Mouse (Mus musculus) heart, embryonic 13.5 days (tissue): ENCODE data around the gene Epb41l5. TPM values are rescaled to one million over a fixed set of nuclear protein-coding genes. Genes with fewer than 3 reads are reported as not detected.

Source experiments
- ATAC-seq: fragments of 200-750 bp; cut with Nextera tagmentation; 2 replicates; pipeline ENCODE4 v1.8.0; 2017; ENCODE audit warnings: moderate TSS enrichment; ENCODE audit not compliant: insufficient number of reproducible peaks, low FRiP score, low TSS enrichment; ENCODE audit errors: extremely low read depth
- H3K27ac ChIP-seq: fragments of 300-500 bp; sonication (generic); replicated peaks from 2 replicates; pipeline ENCODE4 v1.5.1; 2015; ENCODE audit warnings: moderate library complexity, mild to moderate bottlenecking, inconsistent platforms
- H3K27me3 ChIP-seq: fragments of 300-500 bp; sonication (generic); replicated peaks from 2 replicates; pipeline ENCODE4 v1.6.1; 2015; ENCODE audit warnings: mild to moderate bottlenecking, inconsistent platforms
- H3K36me3 ChIP-seq: fragments of 300-500 bp; sonication (generic); 2 replicates; pipeline ENCODE4 v1.6.1; 2015; ENCODE audit warnings: mild to moderate bottlenecking, inconsistent platforms
- H3K4me1 ChIP-seq: fragments of 300-500 bp; sonication (generic); 2 replicates; pipeline ENCODE4 v1.6.1; 2015; ENCODE audit warnings: inconsistent platforms
- H3K4me2 ChIP-seq: fragments of 300-500 bp; sonication (generic); 2 replicates; pipeline ENCODE4 v1.6.1; 2015; ENCODE audit warnings: inconsistent platforms, mild to moderate bottlenecking, moderate library complexity
- H3K4me3 ChIP-seq: fragments of 300-500 bp; sonication (generic); 2 replicates; pipeline ENCODE4 v1.5.1; 2015; ENCODE audit warnings: moderate library complexity, mild to moderate bottlenecking, inconsistent platforms
- H3K9ac ChIP-seq: fragments of 300-500 bp; sonication (generic); 2 replicates; pipeline ENCODE4 v1.6.1; 2015; ENCODE audit warnings: inconsistent platforms, mild to moderate bottlenecking, moderate library complexity
- H3K9me3 ChIP-seq: fragments of 300-500 bp; sonication (generic); 2 replicates; pipeline ENCODE4 v1.6.1; 2016; ENCODE audit warnings: inconsistent platforms
- WGBS: fragments of 180-500 bp; shearing (Covaris S2); methylation state at CpG from one replicate; pipeline ENCODE4 v1.1.7; 2015; ENCODE audit warnings: mixed read lengths; 5-methylcytosine and 5-hydroxymethylcytosine counted together
- polyA plus RNA-seq: library from polyadenylated mRNA; unstranded; fragments of >200 nt; fragmentation: Nextera tagmentation; extraction: Ambion mirVana; gene quantifications from 2 replicates; pipeline ENCODE4 v1.2.1, GENCODE M21; 2015

Epb41l5 gene
- polyA plus RNA-seq, 1 experiment from 2014 or later, result 14.7 TPM

- Histone ChIP-seq H3K9me3 (no peaks in the 10 kb centered on the region), H3K4me3 (no peak overlapping the region), H3K9ac (no peak overlapping the region), H3K4me2 (no peak overlapping the region), H3K27ac (no peak overlapping the region), H3K27me3 (no peaks in the 10 kb centered on the region), H3K36me3 (peaks cover 5% of the 10 kb centered on the region; the same call in 1 of the 2 replicates), H3K4me1 (peaks cover 25% of the 10 kb centered on the region)
- no peak for ATAC-seq
These were observed 7.5 kb downstream of the Epb41l5 start for GRCm38 (mm10) chr1:119641090-119641812.

DNA sequence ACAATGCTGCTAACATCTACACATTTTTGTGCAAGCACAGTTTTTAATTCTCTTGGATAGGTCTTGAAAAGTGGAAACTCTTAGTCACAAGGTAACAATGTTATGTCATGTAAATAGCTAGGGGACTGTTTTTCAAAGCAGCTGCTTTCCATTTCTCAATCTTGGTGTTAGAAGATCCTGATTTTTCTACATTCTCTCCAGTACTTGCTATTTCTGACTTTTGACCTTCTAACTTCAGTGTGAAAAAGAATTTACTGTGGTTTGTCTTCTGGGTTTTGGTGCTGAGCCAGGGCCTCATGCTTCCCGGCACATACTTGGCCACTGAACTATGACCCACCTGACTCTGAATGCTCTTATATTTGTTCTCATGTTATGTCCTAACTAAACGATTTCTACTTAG, 8.8 kb downstream of the Epb41l5 start:
- no peaks in the 10 kb centered on the region for H3K27me3 ChIP-seq
- 69% methylated on average over 2 of the region's 2 CpGs for WGBS
- no peak for ATAC-seq
- no peaks in the 10 kb centered on the region for H3K9me3 ChIP-seq
- no peak overlapping the region for H3K4me3 ChIP-seq
- H3K4me1 ChIP-seq, result peaks cover 24% of the 10 kb centered on the region
- peaks cover 5% of the 10 kb centered on the region; the same call in 1 of the 2 replicates for H3K36me3 ChIP-seq
- H3K4me2 ChIP-seq, result no peak overlapping the region
- H3K9ac ChIP-seq, result no peak overlapping the region
- H3K27ac ChIP-seq, result no peak overlapping the region

GRCm38 (mm10) chr1:119637188-119638023, 11.4 kb downstream of the Epb41l5 start:
- Histone ChIP-seq H3K27ac (no peak overlapping the region), H3K9ac (no peak overlapping the region), H3K4me2 (no peak overlapping the region), H3K4me1 (peaks cover 17% of the 10 kb centered on the region), H3K36me3 (peaks cover 15% of the 10 kb centered on the region), H3K4me3 (no peak overlapping the region), H3K9me3 (no peaks in the 10 kb centered on the region), H3K27me3 (no peaks in the 10 kb centered on the region)
- 84% methylated on average over 6 of the region's 6 CpGs for WGBS
- no peak for ATAC-seq

GRCm38 (mm10) chr1:119634746-119635145, 14.1 kb downstream of the Epb41l5 start:
- Histone ChIP-seq H3K36me3 (peaks cover 20% of the 10 kb centered on the region), H3K4me1 (peaks cover 8% of the 10 kb centered on the region; the same call in 1 of the 2 replicates), H3K9ac (no peak overlapping the region), H3K27me3 (no peaks in the 10 kb centered on the region), H3K4me2 (no peak overlapping the region), H3K4me3 (no peak overlapping the region), H3K9me3 (no peaks in the 10 kb centered on the region), H3K27ac (no peak overlapping the region)
- WGBS, result 57% methylated on average over 3 of the region's 3 CpGs
- no peak for ATAC-seq

DNA sequence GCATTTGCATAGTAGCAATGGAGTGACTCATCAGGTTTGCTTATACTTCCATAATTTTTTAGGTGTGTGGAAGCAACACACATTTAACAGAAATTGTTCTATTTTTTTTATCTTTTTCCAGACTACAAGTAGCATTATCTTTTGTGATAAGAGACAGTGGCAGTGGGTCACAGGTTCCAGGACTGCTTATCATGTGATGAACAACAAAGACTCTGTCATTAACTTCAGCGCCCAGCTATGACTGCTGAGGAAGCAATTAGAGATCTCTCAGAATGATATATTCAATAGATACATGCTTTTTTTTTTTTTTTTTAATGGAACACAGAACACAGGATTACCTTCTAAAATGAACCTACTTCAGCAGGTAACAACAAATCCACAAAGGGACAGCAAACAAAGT, 18.4 kb downstream of the Epb41l5 start:
- peaks cover 20% of the 10 kb centered on the region for H3K36me3 ChIP-seq
- no peaks in the 10 kb centered on the region for H3K27me3 ChIP-seq
- no peak overlapping the region for H3K9ac ChIP-seq
- H3K4me1 ChIP-seq, result peaks cover 14% of the 10 kb centered on the region
- no peak overlapping the region for H3K27ac ChIP-seq
- H3K4me3 ChIP-seq, result no peak overlapping the region
- no peaks in the 10 kb centered on the region for H3K9me3 ChIP-seq
- 21% methylated on average over 1 of the region's 1 CpGs for WGBS
- no peak overlapping the region for H3K4me2 ChIP-seq
- no peak for ATAC-seq

GRCm38 (mm10) chr1:119626837-119627236, 22.0 kb downstream of the Epb41l5 start:
- WGBS, result 56% methylated on average over 4 of the region's 4 CpGs
- ATAC-seq, result no peak
- Histone ChIP-seq H3K27ac (no peak overlapping the region; the same call in 1 of the 2 replicates), H3K4me1 (peaks cover 24% of the 10 kb centered on the region), H3K36me3 (peaks cover 5% of the 10 kb centered on the region), H3K4me3 (no peak overlapping the region), H3K9me3 (no peaks in the 10 kb centered on the region), H3K4me2 (no peak overlapping the region), H3K27me3 (no peaks in the 10 kb centered on the region), H3K9ac (no peak overlapping the region)

- WGBS, result 49% methylated on average over 2 of the region's 2 CpGs
- ATAC-seq, result no peak
These were observed 24.4 kb downstream of the Epb41l5 start for GRCm38 (mm10) chr1:119624444-119624843.

GRCm38 (mm10) chr1:119605396-119605795, 43.4 kb downstream of the Epb41l5 start:
- no peak for ATAC-seq
- Histone ChIP-seq H3K9ac (no peak overlapping the region), H3K27ac (no peak overlapping the region), H3K4me1 (no peaks in the 10 kb centered on the region), H3K4me2 (no peak overlapping the region), H3K4me3 (no peak overlapping the region), H3K9me3 (no peaks in the 10 kb centered on the region), H3K27me3 (no peaks in the 10 kb centered on the region), H3K36me3 (peaks cover 45% of the 10 kb centered on the region)
- 94% methylated on average over 3 of the region's 3 CpGs for WGBS

More at GRCm38 (mm10) chr1:119624444-119624843, 24.4 kb downstream of the Epb41l5 start:
- H3K27me3 ChIP-seq, result no peaks in the 10 kb centered on the region
- no peaks in the 10 kb centered on the region for H3K9me3 ChIP-seq
- H3K36me3 ChIP-seq, result peaks cover 20% of the 10 kb centered on the region
- H3K4me3 ChIP-seq, result no peak overlapping the region
- H3K4me1 ChIP-seq, result peaks cover 19% of the 10 kb centered on the region
- H3K9ac ChIP-seq, result no peak overlapping the region
- H3K27ac ChIP-seq, result no peak overlapping the region
- no peak overlapping the region for H3K4me2 ChIP-seq

DNA sequence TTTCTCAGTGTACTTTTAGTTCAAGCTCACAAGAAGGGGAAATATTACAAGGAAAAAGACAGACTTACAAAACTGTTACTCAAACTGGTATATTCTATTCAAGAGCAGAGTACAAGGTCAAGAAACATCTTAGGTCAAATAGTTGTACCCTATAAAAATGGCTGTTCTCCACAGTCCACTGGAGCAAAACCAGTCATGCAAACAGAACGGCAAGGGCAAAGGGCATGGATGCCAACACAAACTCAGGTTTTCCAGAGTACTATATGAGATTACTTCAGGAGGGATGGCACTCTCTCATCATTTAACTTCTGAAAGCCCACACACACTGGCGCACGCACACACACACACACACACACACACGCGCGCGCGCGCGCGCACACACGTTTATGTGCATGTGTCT, 46.4 kb downstream of the Epb41l5 start:
- WGBS, result 98% methylated on average over 12 of the region's 12 CpGs
- Histone ChIP-seq H3K27ac (no peak overlapping the region), H3K9me3 (no peaks in the 10 kb centered on the region), H3K4me1 (no peaks in the 10 kb centered on the region), H3K27me3 (no peaks in the 10 kb centered on the region), H3K9ac (no peak overlapping the region), H3K4me2 (no peak overlapping the region), H3K36me3 (peaks cover 36% of the 10 kb centered on the region), H3K4me3 (no peak overlapping the region)
- ATAC-seq, result no peak

GRCm38 (mm10) chr1:119598855-119599254, 49.9 kb downstream of the Epb41l5 start:
- Histone ChIP-seq H3K4me3 (no peak overlapping the region), H3K4me1 (no peaks in the 10 kb centered on the region), H3K9me3 (no peaks in the 10 kb centered on the region), H3K27ac (no peak overlapping the region), H3K4me2 (no peak overlapping the region), H3K27me3 (no peaks in the 10 kb centered on the region), H3K9ac (no peak overlapping the region), H3K36me3 (peaks cover 34% of the 10 kb centered on the region)
- no peak for ATAC-seq
- WGBS, result 81% methylated on average over 6 of the region's 6 CpGs

GRCm38 (mm10) chr1:119596954-119597480, 51.8 kb downstream of the Epb41l5 start:
- Histone ChIP-seq H3K9me3 (no peaks in the 10 kb centered on the region), H3K27me3 (no peaks in the 10 kb centered on the region), H3K4me3 (no peak overlapping the region), H3K4me1 (no peaks in the 10 kb centered on the region), H3K27ac (no peak overlapping the region), H3K9ac (no peak overlapping the region), H3K36me3 (peaks cover 28% of the 10 kb centered on the region), H3K4me2 (no peak overlapping the region)
- ATAC-seq, result no peak
- WGBS, result 69% methylated on average over 3 of the region's 3 CpGs
